Mouse (Mus musculus) intestine, embryonic 16.5 days (tissue): ENCODE measurements around the gene Cabp1. TPM values are rescaled to one million over a fixed set of nuclear protein-coding genes. Genes with fewer than 3 reads are reported as not detected.

Experiments
- ATAC-seq: fragments of 200-750 bp; cut with Nextera tagmentation; 2 replicates; pipeline ENCODE4 v1.8.0; 2017; ENCODE audit warnings: moderate TSS enrichment, moderate library complexity
- H3K27ac ChIP-seq: fragments of 300-500 bp; sonication (generic); 2 replicates; pipeline ENCODE4 v1.5.1; 2014; ENCODE audit warnings: mild to moderate bottlenecking, low read length
- H3K27me3 ChIP-seq: fragments of 300-500 bp; sonication (generic); replicated peaks from 2 replicates; pipeline ENCODE4 v1.6.1; 2014; ENCODE audit warnings: low read length, control low read depth, mixed read lengths; ENCODE audit not compliant: control insufficient read depth, insufficient read depth
- H3K36me3 ChIP-seq: fragments of 300-500 bp; sonication (generic); 2 replicates; pipeline ENCODE4 v1.6.1; 2014; ENCODE audit warnings: low read length, control low read depth; ENCODE audit not compliant: control insufficient read depth, insufficient read depth
- H3K4me1 ChIP-seq: fragments of 300-500 bp; sonication (generic); 2 replicates; pipeline ENCODE4 v1.6.1; 2014; ENCODE audit warnings: low read length, control low read depth, mixed read lengths; ENCODE audit not compliant: control insufficient read depth, insufficient read depth
- H3K4me2 ChIP-seq: fragments of 300-500 bp; sonication (generic); 2 replicates; pipeline ENCODE4 v1.6.1; 2014; ENCODE audit warnings: low read depth, low read length, control low read depth
- H3K4me3 ChIP-seq: fragments of 300-500 bp; sonication (generic); 2 replicates; pipeline ENCODE4 v1.5.1; 2014; ENCODE audit warnings: mild to moderate bottlenecking, low read length
- H3K9ac ChIP-seq: fragments of 300-500 bp; sonication (generic); 2 replicates; pipeline ENCODE4 v1.6.1; 2014; ENCODE audit warnings: low read depth, low read length
- H3K9me3 ChIP-seq: fragments of 300-500 bp; sonication (generic); 2 replicates; pipeline ENCODE4 v1.6.1; 2016; ENCODE audit warnings: low read length, control low read depth; ENCODE audit not compliant: control insufficient read depth
- WGBS: fragments of 180-500 bp; shearing (Covaris S2); extraction: QIAGEN DNeasy Blood & Tissue Kit; methylation state at CpG from one replicate; pipeline ENCODE4 v1.1.7; 2014; 5-methylcytosine and 5-hydroxymethylcytosine counted together
- polyA plus RNA-seq: library from polyadenylated mRNA; unstranded; fragments of >200 nt; fragmentation: Nextera tagmentation; extraction: Ambion mirVana; gene quantifications from 2 replicates; pipeline ENCODE4 v1.2.1, GENCODE M21; 2015

Cabp1 gene
- polyA plus RNA-seq, 1 experiment from 2014 or later: 1.2 TPM

- Histone ChIP-seq H3K9me3 (peaks cover 3% of the 10 kb centered on the region; the same call in 1 of the 2 replicates), H3K27me3 (peaks cover 12% of the 10 kb centered on the region; the same call in 1 of the 2 replicates), H3K9ac (no peak overlapping the region), H3K4me1 (peaks cover 23% of the 10 kb centered on the region), H3K27ac (no peak overlapping the region), H3K4me3 (no peak overlapping the region), H3K4me2 (no peak overlapping the region), H3K36me3 (no peaks in the 10 kb centered on the region)
- WGBS: 45% methylated on average over 10 of the region's 10 CpGs
- no peak for ATAC-seq
These were observed 10.7 kb downstream of the Cabp1 start for GRCm38 (mm10) chr5:115183482-115183881.

- H3K9me3 ChIP-seq: no peaks in the 10 kb centered on the region
- WGBS: 71% methylated on average over 8 of the region's 8 CpGs
These were observed 11.3 kb downstream of the Cabp1 start for GRCm38 (mm10) chr5:115182925-115183324.

GRCm38 (mm10) chr5:115181248-115181940 lies 12.8 kb downstream of the Cabp1 start:
- peaks cover 16% of the 10 kb centered on the region; the same call in 1 of the 2 replicates for H3K4me1 ChIP-seq
- no peak overlapping the region for H3K4me3 ChIP-seq
- WGBS: 68% methylated on average over 13 of the region's 13 CpGs
- no peak overlapping the region for H3K4me2 ChIP-seq
- H3K36me3 ChIP-seq: no peaks in the 10 kb centered on the region
- no peaks in the 10 kb centered on the region for H3K9me3 ChIP-seq
- H3K27ac ChIP-seq: 0 out of 2 replicates have a peak overlapping the region, but pooled peaks have one; percentile 16
- H3K27me3 ChIP-seq: peaks cover 7% of the 10 kb centered on the region; the same call in 1 of the 2 replicates
- peak; percentile 61 for ATAC-seq
- no peak overlapping the region for H3K9ac ChIP-seq

More at GRCm38 (mm10) chr5:115182925-115183324, 11.3 kb downstream of the Cabp1 start:
- no peak overlapping the region for H3K27ac ChIP-seq
- H3K4me1 ChIP-seq: peaks cover 23% of the 10 kb centered on the region
- H3K4me2 ChIP-seq: no peak overlapping the region
- ATAC-seq: no peak
- H3K36me3 ChIP-seq: no peaks in the 10 kb centered on the region
- no peak overlapping the region for H3K4me3 ChIP-seq
- peaks cover 12% of the 10 kb centered on the region; the same call in 1 of the 2 replicates for H3K27me3 ChIP-seq
- H3K9ac ChIP-seq: no peak overlapping the region

DNA sequence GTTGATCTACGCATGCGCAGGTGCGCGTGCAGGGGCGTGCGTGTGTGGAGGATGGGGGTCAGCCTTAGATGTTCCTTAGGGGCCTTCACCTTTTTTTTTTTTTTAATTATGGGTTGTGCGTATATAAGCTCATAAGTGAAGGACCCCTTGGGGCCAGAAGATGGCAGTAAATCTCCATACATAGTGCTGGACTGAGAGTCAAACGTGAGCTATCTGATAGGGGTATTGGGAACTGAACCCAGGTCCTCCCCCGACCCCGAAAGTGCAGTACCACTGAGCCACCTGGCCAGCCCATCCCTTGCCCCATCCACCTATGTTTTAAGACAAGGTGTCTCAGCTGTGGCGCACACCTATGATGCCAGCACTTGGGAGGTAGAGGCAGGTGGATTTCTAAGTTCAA lies 14.6 kb downstream of the Cabp1 start:
- Histone ChIP-seq H3K36me3 (no peaks in the 10 kb centered on the region), H3K4me3 (no peak overlapping the region), H3K4me1 (peaks cover 14% of the 10 kb centered on the region; the same call in 1 of the 2 replicates), H3K9me3 (no peaks in the 10 kb centered on the region), H3K9ac (no peak overlapping the region), H3K27ac (no peak overlapping the region), H3K27me3 (no peaks in the 10 kb centered on the region), H3K4me2 (no peak overlapping the region)
- no peak for ATAC-seq
- WGBS: 93% methylated on average over 11 of the region's 11 CpGs

DNA sequence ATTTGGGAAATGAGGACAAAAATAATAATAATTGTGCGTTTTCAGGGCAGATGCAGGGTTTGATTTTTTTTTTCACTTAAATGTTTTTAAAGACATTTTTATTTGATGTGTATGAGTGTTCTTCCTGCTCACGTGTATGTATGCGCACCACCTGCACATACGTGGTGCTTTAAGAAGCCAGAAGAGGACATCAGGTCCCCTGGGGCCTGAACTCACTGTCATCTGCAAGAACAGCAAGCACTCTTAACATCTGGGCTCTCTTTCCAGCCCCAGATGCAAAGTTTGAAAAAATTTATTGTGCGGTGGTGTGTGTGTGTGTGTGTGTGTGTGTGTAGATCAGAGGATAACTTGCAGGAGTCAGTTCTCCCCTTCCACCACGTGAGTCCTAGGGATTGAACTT lies 16.3 kb downstream of the Cabp1 start:
- Histone ChIP-seq H3K4me1 (peaks cover 8% of the 10 kb centered on the region; the same call in 1 of the 2 replicates), H3K27me3 (no peaks in the 10 kb centered on the region), H3K36me3 (no peaks in the 10 kb centered on the region), H3K4me2 (no peak overlapping the region), H3K9me3 (no peaks in the 10 kb centered on the region), H3K27ac (no peak overlapping the region), H3K4me3 (no peak overlapping the region), H3K9ac (no peak overlapping the region)
- no peak for ATAC-seq
- WGBS: 77% methylated on average over 6 of the region's 6 CpGs

- Histone ChIP-seq H3K9ac (no peak overlapping the region), H3K4me1 (no peaks in the 10 kb centered on the region), H3K27me3 (no peaks in the 10 kb centered on the region), H3K4me3 (no peak overlapping the region), H3K36me3 (no peaks in the 10 kb centered on the region), H3K4me2 (no peak overlapping the region), H3K27ac (no peak overlapping the region), H3K9me3 (no peaks in the 10 kb centered on the region)
- ATAC-seq: no peak
- WGBS: 95% methylated on average over 1 of the region's 1 CpGs
These were observed 19.6 kb downstream of the Cabp1 start for GRCm38 (mm10) chr5:115174554-115174953.

GRCm38 (mm10) chr5:115170150-115170549 lies 24.0 kb downstream of the Cabp1 start:
- WGBS: 76% methylated on average over 8 of the region's 8 CpGs
- no peaks in the 10 kb centered on the region for H3K27me3 ChIP-seq
- H3K9ac ChIP-seq: no peak overlapping the region
- no peak overlapping the region for H3K4me3 ChIP-seq
- no peak overlapping the region for H3K27ac ChIP-seq
- H3K4me2 ChIP-seq: no peak overlapping the region
- H3K36me3 ChIP-seq: no peaks in the 10 kb centered on the region
- no peaks in the 10 kb centered on the region for H3K9me3 ChIP-seq
- H3K4me1 ChIP-seq: peaks cover 25% of the 10 kb centered on the region
- no peak for ATAC-seq

- 35% methylated on average over 27 of the region's 27 CpGs for WGBS
- Histone ChIP-seq H3K4me2 (no peak overlapping the region), H3K9ac (peak overlapping the region; percentile 53), H3K4me3 (no peak overlapping the region), H3K27ac (peak overlapping the region; percentile 15; the same call in 1 of the 2 replicates), H3K4me1 (peaks cover 25% of the 10 kb centered on the region), H3K36me3 (no peaks in the 10 kb centered on the region), H3K27me3 (no peaks in the 10 kb centered on the region), H3K9me3 (no peaks in the 10 kb centered on the region)
- peak; percentile 31; the same call in 1 of the 2 replicates for ATAC-seq
These were observed 25.4 kb downstream of the Cabp1 start for GRCm38 (mm10) chr5:115168641-115169415.

DNA sequence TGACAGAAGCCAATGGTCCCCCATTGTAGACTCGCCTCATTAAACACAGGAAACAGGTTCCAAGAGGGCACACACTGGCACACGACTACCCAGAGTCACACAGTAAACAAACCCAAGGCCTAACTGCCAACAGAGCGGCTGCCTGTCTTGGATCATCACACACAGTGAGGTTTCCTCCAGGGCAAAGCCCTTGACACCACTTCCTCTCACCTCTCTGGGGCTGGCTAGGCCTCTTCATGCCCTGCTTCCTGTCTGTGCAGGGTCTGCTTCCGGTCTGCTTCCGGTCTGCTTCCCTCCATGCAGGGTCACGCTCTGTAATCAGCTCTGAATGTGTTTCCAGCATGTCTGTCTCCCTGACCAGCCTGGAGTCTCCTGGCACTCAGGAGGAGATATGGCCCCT lies 26.8 kb downstream of the Cabp1 start:
- Histone ChIP-seq H3K9me3 (no peaks in the 10 kb centered on the region), H3K9ac (no peak overlapping the region), H3K27ac (peak overlapping the region; percentile 37; the same call in 1 of the 2 replicates), H3K4me1 (peaks cover 25% of the 10 kb centered on the region), H3K36me3 (no peaks in the 10 kb centered on the region), H3K4me3 (no peak overlapping the region), H3K4me2 (no peak overlapping the region), H3K27me3 (no peaks in the 10 kb centered on the region)
- WGBS: 60% methylated on average over 6 of the region's 6 CpGs
- ATAC-seq: no peak
